Comparison of ENCODE assay signal across 9 mouse cellular contexts in the genomic region with DNA sequence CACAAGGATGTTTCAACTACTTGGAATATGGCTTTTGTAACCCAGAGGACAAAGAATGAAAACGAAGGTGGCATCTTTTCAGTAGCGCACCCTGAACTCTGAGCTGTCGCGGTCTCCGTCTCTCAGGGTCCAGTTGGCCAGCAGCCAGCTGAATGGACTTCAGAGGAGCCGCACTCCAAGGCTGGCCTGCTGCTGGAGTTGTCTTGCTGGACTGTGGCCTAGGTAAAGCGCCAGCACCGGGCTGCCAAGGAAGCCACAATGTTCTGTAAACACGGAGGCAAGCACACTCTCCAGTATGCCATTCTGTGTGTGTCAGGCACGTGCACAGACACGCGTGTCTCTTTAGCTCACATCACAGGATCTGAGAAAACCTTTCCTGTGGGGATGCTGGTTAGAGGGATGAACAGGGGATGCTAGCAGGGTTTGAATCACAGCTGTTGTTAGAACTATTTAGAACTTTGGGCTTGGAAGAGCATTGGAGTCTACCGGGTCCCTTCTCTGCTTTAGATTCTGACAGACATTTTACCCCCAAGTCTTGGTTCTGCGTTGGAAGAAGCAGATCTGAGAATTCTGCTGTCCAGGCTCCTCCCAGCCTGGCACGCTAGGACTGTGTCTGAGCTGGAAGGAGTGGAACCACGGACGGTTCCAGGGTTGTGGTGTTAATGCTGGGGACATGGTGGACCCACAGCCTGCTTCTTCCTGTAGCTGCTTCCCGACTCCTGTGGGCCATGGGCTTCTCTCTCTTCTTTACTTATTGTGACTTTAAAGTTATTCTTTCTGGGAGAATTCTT. TPM values are rescaled to one million over a fixed set of nuclear protein-coding genes. Genes with fewer than 3 reads are reported as not detected.
DNase-seq lines count a peak whose midpoint lies in the region; ATAC-seq and TF ChIP-seq lines count a peak whose summit lies in the region.
"Had no signal": no experiment of that assay in that cellular context is flagged by ENCODE, and none has a peak within 500 bp of the region (broad histone marks: within the 10 kb centered on the region; RNA-seq: fewer than 3 reads in every experiment).

No protein-coding gene starts in this region.

- no peak for TF ChIP-seq CTCF in kidney, postnatal 0 days (IDR thresholded peaks at IDR 0.05; ENCODE audit: low read depth)

- intact Hi-C loops in left cerebral cortex, postnatal 4 days (cut with DNase I), result no loop called here

- no peak overlapping the region for H3K4me2 ChIP-seq in kidney, postnatal 0 days (ENCODE audit: low read length)
- H3K4me2 ChIP-seq in forebrain, embryonic 13.5 days, result no peak overlapping the region

- H3K9ac ChIP-seq in kidney, postnatal 0 days (ENCODE audit: low read depth, low read length), result no peak overlapping the region
- H3K9ac ChIP-seq in forebrain, embryonic 13.5 days, result no peak overlapping the region

- no peaks in the 10 kb centered on the region for H3K9me3 ChIP-seq in embryonic facial prominence, embryonic 10.5 days
- no peaks in the 10 kb centered on the region for H3K9me3 ChIP-seq in kidney, postnatal 0 days (replicated peaks; ENCODE audit: low read length)
- no peaks in the 10 kb centered on the region for H3K9me3 ChIP-seq in forebrain, embryonic 13.5 days (replicated peaks)

- WGBS in embryonic facial prominence, embryonic 10.5 days, result 89% methylated on average over 18 of the region's 18 CpGs
- WGBS in kidney, postnatal 0 days, result 61% methylated on average over 18 of the region's 18 CpGs
- 89% methylated on average over 18 of the region's 18 CpGs for WGBS in forebrain, embryonic 13.5 days

- peaks cover 9% of the 10 kb centered on the region for H3K36me3 ChIP-seq in embryonic facial prominence, embryonic 10.5 days (replicated peaks)
- peaks cover 7% of the 10 kb centered on the region; the same call in 1 of the 2 replicates for H3K36me3 ChIP-seq in kidney, postnatal 0 days (ENCODE audit: insufficient read depth, low read length)
- no peaks in the 10 kb centered on the region for H3K36me3 ChIP-seq in forebrain, embryonic 13.5 days (ENCODE audit: poor library complexity, severe bottlenecking)
- H3K36me3 ChIP-seq: G1E had no signal

- H3K4me1 ChIP-seq in embryonic facial prominence, embryonic 10.5 days, result peaks cover 62% of the 10 kb centered on the region
- peaks cover 19% of the 10 kb centered on the region for H3K4me1 ChIP-seq in kidney, postnatal 0 days (replicated peaks; ENCODE audit: insufficient read depth, low read length)
- H3K4me1 ChIP-seq in forebrain, embryonic 13.5 days, result no peaks in the 10 kb centered on the region; the same call in 1 of the 2 replicates

- H3K4me3 ChIP-seq in embryonic facial prominence, embryonic 10.5 days, result no peak overlapping the region
- H3K4me3 ChIP-seq in kidney, postnatal 0 days (replicated peaks; ENCODE audit: low read depth, low read length), result no peak overlapping the region
- no peak overlapping the region for H3K4me3 ChIP-seq in forebrain, embryonic 13.5 days

- ATAC-seq in kidney, postnatal 0 days (replicated peaks; ENCODE audit: low FRiP score, low read depth), result peak; percentile 60; the same call in 1 of the 2 replicates
- no peak for ATAC-seq in megakaryocyte-erythroid progenitor cell, adult 5-6 weeks (replicated peaks; ENCODE audit: low FRiP score, low TSS enrichment, poor library complexity, severe bottlenecking)
- no peak for ATAC-seq in forebrain, embryonic 13.5 days

- H3K27ac ChIP-seq in embryonic facial prominence, embryonic 10.5 days (replicated peaks), result peak overlapping the region; percentile 19; the same call in 1 of the 2 replicates
- no peak overlapping the region for H3K27ac ChIP-seq in kidney, postnatal 0 days
- H3K27ac ChIP-seq in forebrain, embryonic 13.5 days, result no peak overlapping the region

- peak; percentile 62 for DNase-seq in left cerebral cortex, postnatal 4 days
- no peak for DNase-seq in left cerebral cortex, adult 18-20 months (ENCODE audit: low spot score in 2 of 2)
- DNase-seq in embryonic facial prominence, embryonic 10.5 days (ENCODE audit: low spot score), result no peak
- DNase-seq in kidney, postnatal 0 days (ENCODE audit: low spot score), result no peak
- DNase-seq in ovary, postnatal 14 days (ENCODE audit: low spot score), result peak; percentile 41
- no peak for DNase-seq in T-cell, adult 2 months (ENCODE audit: low spot score)

- no peaks in the 10 kb centered on the region for H3K27me3 ChIP-seq in embryonic facial prominence, embryonic 10.5 days (replicated peaks; ENCODE audit: low read depth, poor library complexity, severe bottlenecking)
- no peaks in the 10 kb centered on the region for H3K27me3 ChIP-seq in kidney, postnatal 0 days (ENCODE audit: insufficient read depth, low read length)
- H3K27me3 ChIP-seq in forebrain, embryonic 13.5 days, result no peaks in the 10 kb centered on the region

RNA-seq across cellular contexts. Expression of a gene that starts 16.1 kb away (rescaled TPM):
- 1 to 10 TPM; 5.4 to 6.4 TPM for total RNA-seq in left cerebral cortex, postnatal 4 days (2021)
- 1 to 10 TPM; 5.6 to 7.5 TPM for total RNA-seq in left cerebral cortex, adult 18-20 months (2021)
- polyA plus RNA-seq in embryonic facial prominence, embryonic 10.5 days (2016; fragmentation: Nextera tagmentation; extraction: Ambion mirVana), result 11.9 and 13.4 TPM in 2 replicates
- 21.4 and 23.2 TPM in 2 replicates for polyA plus RNA-seq in kidney, postnatal 0 days (2015; fragmentation: Nextera tagmentation; extraction: Ambion mirVana)
- 0.02 and 5.6 TPM in 2 replicates for total RNA-seq in megakaryocyte-erythroid progenitor cell, adult 5-6 weeks (2014; fragmentation: Nextera tagmentation)
- 0.50 TPM in 1 of 2 replicates, not detected in the other for total RNA-seq in megakaryocyte-erythroid progenitor cell, adult 5-6 weeks (2017)
- 0.48 and 0.55 TPM in 2 replicates for polyA plus RNA-seq in forebrain, embryonic 13.5 days (2015; fragmentation: Nextera tagmentation; extraction: Ambion mirVana)
- polyA plus RNA-seq: G1E had no signal

Comparison
In these comparisons a context has a peak if more than half of its experiments do, and no peak if none do; other contexts are left out.
1. DNase-seq: peak in left cerebral cortex, postnatal 4 days (single experiment) and ovary, postnatal 14 days (single experiment); none in left cerebral cortex, adult 18-20 months (0 of 2), embryonic facial prominence, embryonic 10.5 days (single experiment), kidney, postnatal 0 days (single experiment) and T-cell, adult 2 months (single experiment).